Mouse (Mus musculus) midbrain, embryonic 16.5 days (tissue): ENCODE measurements around the gene Myo1b. TPM values are rescaled to one million over a fixed set of nuclear protein-coding genes. Genes with fewer than 3 reads are reported as not detected.

Experiments
- ATAC-seq: fragments of 200-750 bp; cut with Nextera tagmentation; 2 replicates; pipeline ENCODE4 v1.8.0; 2017; ENCODE audit warnings: moderate TSS enrichment
- H3K27ac ChIP-seq: fragments of 300-500 bp; sonication (generic); 2 replicates; pipeline ENCODE4 v1.5.1; 2014; ENCODE audit warnings: mild to moderate bottlenecking, low read length, mixed read lengths
- H3K27me3 ChIP-seq: fragments of 300-500 bp; sonication (generic); 2 replicates; pipeline ENCODE4 v1.6.1; 2014; ENCODE audit warnings: low read depth, low read length, mixed read lengths; ENCODE audit not compliant: control insufficient read depth, insufficient read depth
- H3K36me3 ChIP-seq: fragments of 300-500 bp; sonication (generic); 2 replicates; pipeline ENCODE4 v1.6.1; 2014; ENCODE audit warnings: mild to moderate bottlenecking, low read length, moderate library complexity, mixed read lengths; ENCODE audit not compliant: control insufficient read depth, insufficient read depth
- H3K4me1 ChIP-seq: fragments of 300-500 bp; sonication (generic); 2 replicates; pipeline ENCODE4 v1.6.1; 2014; ENCODE audit warnings: mild to moderate bottlenecking, low read length, mixed read lengths; ENCODE audit not compliant: control insufficient read depth, insufficient read depth
- H3K4me2 ChIP-seq: fragments of 300-500 bp; sonication (generic); 2 replicates; pipeline ENCODE4 v1.6.1; 2014; ENCODE audit warnings: mild to moderate bottlenecking, low read length, mixed read lengths
- H3K4me3 ChIP-seq: fragments of 300-500 bp; sonication (generic); 2 replicates; pipeline ENCODE4 v1.5.1; 2014; ENCODE audit warnings: low read depth, mild to moderate bottlenecking, low read length, moderate library complexity, mixed read lengths
- H3K9ac ChIP-seq: fragments of 300-500 bp; sonication (generic); 2 replicates; pipeline ENCODE4 v1.6.1; 2014; ENCODE audit warnings: low read depth, low read length, mixed read lengths
- H3K9me3 ChIP-seq: fragments of 300-500 bp; sonication (generic); replicated peaks from 2 replicates; pipeline ENCODE4 v1.6.1; 2014; ENCODE audit warnings: mild to moderate bottlenecking, low read length, mixed read lengths; ENCODE audit not compliant: control insufficient read depth, poor library complexity, severe bottlenecking
- WGBS: fragments of 180-500 bp; shearing (Covaris S2); extraction: QIAGEN DNeasy Blood & Tissue Kit; methylation state at CpG from one replicate; pipeline ENCODE4 v1.1.7; 2014; 5-methylcytosine and 5-hydroxymethylcytosine counted together
- polyA plus RNA-seq: library from polyadenylated mRNA; unstranded; fragments of >200 nt; fragmentation: Nextera tagmentation; extraction: Ambion mirVana; gene quantifications from 2 replicates; pipeline ENCODE4 v1.2.1, GENCODE M21; 2015

Gene Myo1b
- polyA plus RNA-seq, 1 experiment from 2014 or later = 57.6 TPM

DNA sequence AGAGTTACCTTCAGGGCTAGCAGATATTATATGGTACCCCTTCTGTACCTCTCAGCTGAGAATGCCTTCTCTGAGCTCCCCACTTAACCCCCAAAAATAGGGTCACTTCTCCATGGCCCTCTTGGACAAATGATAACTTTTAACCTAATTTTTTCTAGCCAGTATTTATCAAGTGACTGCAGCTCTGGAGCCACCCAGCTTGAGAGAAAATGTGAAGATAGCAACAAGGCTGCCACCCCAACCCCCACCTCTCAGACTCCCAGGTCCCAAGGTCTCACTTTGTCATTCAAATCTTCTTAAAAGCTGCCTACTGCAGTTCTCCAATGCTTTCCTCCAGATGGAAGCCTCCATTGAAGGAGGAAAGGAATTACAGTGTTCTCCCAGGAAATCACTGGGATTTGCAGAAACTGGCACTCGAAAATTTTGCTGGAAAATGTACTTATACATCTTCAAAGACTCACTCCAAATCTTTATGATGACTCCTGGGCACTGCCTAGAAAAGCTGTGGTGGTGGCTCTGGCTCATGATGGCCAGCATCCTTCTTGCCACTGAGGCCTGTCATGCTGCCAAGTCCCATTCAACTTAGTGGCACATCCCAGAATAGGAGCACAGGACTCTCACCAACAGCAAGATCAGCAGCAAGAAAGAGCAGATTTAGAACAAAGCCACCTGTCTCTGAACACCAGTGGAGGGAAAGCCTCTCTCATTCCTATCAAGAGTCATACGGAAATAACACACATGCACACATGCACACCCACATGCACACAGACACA lies 70.4 kb downstream of the Myo1b start:
- peaks cover 3% of the 10 kb centered on the region for H3K4me1 ChIP-seq
- H3K27me3 ChIP-seq = no peaks in the 10 kb centered on the region
- WGBS = 65% methylated on average over 2 of the region's 2 CpGs
- H3K4me2 ChIP-seq = no peak overlapping the region
- H3K9me3 ChIP-seq = no peaks in the 10 kb centered on the region
- H3K4me3 ChIP-seq = no peak overlapping the region
- H3K9ac ChIP-seq = no peak overlapping the region
- ATAC-seq = no peak
- H3K36me3 ChIP-seq = no peaks in the 10 kb centered on the region
- H3K27ac ChIP-seq = no peak overlapping the region

DNA sequence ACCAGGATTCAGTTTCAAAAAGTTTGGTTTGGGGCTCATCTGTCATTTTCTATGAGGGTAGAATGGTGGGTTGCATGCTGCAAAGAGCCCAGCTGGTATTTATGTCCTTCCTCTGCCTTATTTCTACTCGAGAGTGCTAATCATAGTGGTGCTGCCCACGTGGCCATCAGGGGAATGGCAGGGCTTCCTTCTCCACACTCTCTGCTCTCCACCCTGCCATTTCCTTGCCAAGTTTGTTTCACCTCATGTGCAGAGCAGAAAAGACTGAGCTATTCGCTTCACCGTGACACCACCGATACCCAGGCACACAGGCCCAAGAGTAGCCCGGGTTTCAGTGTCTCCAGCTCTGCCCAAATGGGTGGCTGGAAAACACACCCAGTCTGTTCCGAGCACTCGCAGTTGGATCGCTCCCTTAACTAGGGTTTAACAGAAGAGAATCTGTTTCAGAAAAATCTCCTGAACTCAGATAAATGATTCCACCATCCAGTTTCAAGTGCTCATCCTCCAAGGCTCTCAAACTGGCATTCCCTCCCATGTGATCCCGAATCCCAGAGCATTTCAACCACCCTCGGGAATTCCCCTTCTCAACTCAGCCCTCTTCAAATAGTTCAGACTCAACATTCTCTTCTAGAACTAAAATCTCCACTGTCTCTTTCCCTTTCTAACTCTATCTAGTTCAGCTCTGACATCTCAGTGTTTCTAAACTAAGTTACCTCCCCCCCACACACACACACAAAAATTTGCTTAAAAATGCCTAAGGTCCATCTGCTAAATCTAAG lies 77.8 kb downstream of the Myo1b start:
- no peaks in the 10 kb centered on the region for H3K9me3 ChIP-seq
- ATAC-seq = no peak
- peaks cover 2% of the 10 kb centered on the region for H3K4me1 ChIP-seq
- H3K36me3 ChIP-seq = no peaks in the 10 kb centered on the region
- no peak overlapping the region for H3K4me2 ChIP-seq
- H3K27ac ChIP-seq = no peak overlapping the region
- H3K9ac ChIP-seq = no peak overlapping the region
- no peak overlapping the region for H3K4me3 ChIP-seq
- WGBS = 74% methylated on average over 11 of the region's 11 CpGs
- no peaks in the 10 kb centered on the region for H3K27me3 ChIP-seq

DNA sequence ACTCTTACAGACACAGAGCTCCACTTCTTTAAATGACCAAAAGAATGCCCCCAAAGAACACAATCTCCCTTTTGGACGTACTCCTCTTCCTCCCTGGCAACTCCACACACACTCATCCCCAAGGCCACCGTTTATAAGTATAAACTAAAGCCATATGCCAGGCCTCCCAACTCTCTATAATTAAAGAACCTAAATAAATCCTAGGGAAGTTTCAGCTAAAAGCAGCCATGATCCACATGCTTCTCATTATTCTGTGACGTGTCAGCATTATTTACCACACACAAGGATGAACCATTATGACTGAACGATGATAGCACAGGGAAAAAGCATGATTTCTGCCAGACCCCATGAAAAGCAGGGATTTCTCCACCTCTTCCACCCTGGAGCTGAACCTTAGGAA lies 78.6 kb downstream of the Myo1b start:
- WGBS = 75% methylated on average over 4 of the region's 4 CpGs
- Histone ChIP-seq H3K27ac (no peak overlapping the region), H3K4me2 (no peak overlapping the region), H3K9me3 (no peaks in the 10 kb centered on the region), H3K4me3 (no peak overlapping the region), H3K36me3 (no peaks in the 10 kb centered on the region), H3K9ac (no peak overlapping the region), H3K4me1 (peaks cover 2% of the 10 kb centered on the region), H3K27me3 (no peaks in the 10 kb centered on the region)
- no peak for ATAC-seq

DNA sequence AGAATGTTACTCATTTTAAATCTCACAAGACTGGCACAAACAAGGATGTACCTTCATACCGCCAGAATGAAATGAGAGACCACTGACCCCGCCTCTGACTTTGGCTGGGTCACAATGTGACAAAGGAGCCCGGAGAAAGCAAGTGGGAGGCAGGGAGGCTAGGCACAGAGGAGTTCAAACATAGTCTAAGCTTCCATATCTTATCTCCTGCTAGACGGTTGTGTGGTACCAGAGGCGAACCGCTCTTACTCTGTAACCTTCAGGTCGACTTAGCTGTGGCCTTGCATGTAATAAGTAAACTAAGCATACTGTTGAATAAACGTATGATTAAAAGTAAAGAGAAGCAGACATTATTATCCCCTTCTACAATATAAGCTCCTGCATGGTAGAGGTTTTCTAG lies 80.1 kb downstream of the Myo1b start:
- Histone ChIP-seq H3K27me3 (no peaks in the 10 kb centered on the region), H3K4me2 (no peak overlapping the region), H3K9ac (no peak overlapping the region), H3K4me3 (no peak overlapping the region), H3K27ac (no peak overlapping the region), H3K4me1 (peaks cover 2% of the 10 kb centered on the region), H3K36me3 (no peaks in the 10 kb centered on the region), H3K9me3 (no peaks in the 10 kb centered on the region)
- no peak for ATAC-seq
- 68% methylated on average over 8 of the region's 8 CpGs for WGBS

DNA sequence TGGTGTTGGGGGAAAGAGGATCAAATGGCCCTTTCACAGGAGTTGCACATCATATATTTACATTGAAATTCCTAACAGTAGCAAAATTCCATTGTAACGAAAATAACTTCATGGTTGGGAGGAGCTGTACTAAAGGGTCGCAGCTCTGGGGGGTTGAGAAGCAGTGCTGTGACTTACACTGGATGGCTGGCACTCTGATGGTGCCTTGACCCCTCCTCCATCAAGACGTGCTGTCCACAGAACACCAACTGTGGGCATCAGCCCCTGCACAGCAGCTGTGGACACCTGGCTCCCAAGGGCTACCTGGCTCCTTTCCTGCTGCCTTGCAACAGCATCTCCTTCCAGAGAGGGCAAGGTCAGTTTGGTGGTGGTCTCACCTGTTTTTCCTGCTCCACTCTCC lies 81.8 kb downstream of the Myo1b start:
- Histone ChIP-seq H3K4me3 (no peak overlapping the region), H3K4me2 (no peak overlapping the region), H3K9me3 (no peaks in the 10 kb centered on the region), H3K9ac (no peak overlapping the region), H3K4me1 (peaks cover 2% of the 10 kb centered on the region), H3K27me3 (no peaks in the 10 kb centered on the region), H3K27ac (no peak overlapping the region), H3K36me3 (no peaks in the 10 kb centered on the region)
- ATAC-seq = no peak
- WGBS = 55% methylated on average over 3 of the region's 3 CpGs

DNA sequence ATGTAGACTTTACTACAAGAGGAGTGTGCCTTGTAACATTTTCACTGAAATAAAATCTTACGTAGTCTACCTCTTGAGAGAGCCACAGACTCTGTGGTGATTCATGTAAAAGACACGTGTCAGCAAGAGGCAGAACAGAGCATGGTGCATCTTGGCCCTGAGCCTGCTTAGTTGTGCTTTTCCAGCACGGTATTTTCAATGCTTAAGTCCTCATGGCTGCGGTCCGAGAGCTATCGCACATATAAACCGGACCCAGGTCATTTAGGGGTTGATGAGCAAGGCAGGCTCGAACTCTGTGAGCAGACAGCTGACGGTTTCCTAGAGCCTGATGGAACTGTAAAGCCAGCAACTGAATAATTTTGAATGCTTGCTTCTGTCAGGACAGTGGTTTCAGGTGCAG lies 86.5 kb downstream of the Myo1b start:
- 88% methylated on average over 9 of the region's 9 CpGs for WGBS
- no peak for ATAC-seq
- no peak overlapping the region for H3K4me2 ChIP-seq

DNA sequence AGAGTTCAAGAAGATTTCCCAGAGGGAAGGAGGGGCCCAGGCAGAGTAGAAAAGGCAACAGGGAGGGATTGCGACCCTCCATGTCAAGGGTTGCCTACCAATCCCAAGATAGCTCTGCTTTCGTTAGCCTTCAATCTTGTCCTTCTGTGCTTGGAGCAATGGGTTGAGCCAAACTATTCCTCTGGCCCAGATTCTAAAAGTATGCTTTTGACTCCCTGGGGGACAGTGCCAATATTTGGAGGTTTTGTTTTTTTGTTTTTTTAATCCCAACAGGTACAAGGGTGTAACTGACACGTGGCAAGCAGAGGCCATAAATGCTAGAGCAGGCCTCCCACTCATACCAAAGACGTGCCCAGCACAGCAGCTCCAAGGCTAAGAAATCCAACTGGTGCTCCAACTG lies 93.3 kb downstream of the Myo1b start:
- Histone ChIP-seq H3K9me3 (no peaks in the 10 kb centered on the region), H3K4me2 (no peak overlapping the region), H3K4me1 (peaks cover 8% of the 10 kb centered on the region; the same call in 1 of the 2 replicates), H3K36me3 (no peaks in the 10 kb centered on the region), H3K4me3 (no peak overlapping the region), H3K9ac (no peak overlapping the region), H3K27me3 (no peaks in the 10 kb centered on the region), H3K27ac (peak overlapping the region; percentile 2; the same call in 1 of the 2 replicates)
- no peak for ATAC-seq
- WGBS = 89% methylated on average over 4 of the region's 4 CpGs

More for the DNA sequence above, 86.5 kb downstream of the Myo1b start:
- Histone ChIP-seq H3K4me3 (no peak overlapping the region), H3K36me3 (no peaks in the 10 kb centered on the region), H3K9ac (no peak overlapping the region), H3K9me3 (no peaks in the 10 kb centered on the region), H3K4me1 (no peaks in the 10 kb centered on the region), H3K27me3 (no peaks in the 10 kb centered on the region), H3K27ac (no peak overlapping the region)

DNA sequence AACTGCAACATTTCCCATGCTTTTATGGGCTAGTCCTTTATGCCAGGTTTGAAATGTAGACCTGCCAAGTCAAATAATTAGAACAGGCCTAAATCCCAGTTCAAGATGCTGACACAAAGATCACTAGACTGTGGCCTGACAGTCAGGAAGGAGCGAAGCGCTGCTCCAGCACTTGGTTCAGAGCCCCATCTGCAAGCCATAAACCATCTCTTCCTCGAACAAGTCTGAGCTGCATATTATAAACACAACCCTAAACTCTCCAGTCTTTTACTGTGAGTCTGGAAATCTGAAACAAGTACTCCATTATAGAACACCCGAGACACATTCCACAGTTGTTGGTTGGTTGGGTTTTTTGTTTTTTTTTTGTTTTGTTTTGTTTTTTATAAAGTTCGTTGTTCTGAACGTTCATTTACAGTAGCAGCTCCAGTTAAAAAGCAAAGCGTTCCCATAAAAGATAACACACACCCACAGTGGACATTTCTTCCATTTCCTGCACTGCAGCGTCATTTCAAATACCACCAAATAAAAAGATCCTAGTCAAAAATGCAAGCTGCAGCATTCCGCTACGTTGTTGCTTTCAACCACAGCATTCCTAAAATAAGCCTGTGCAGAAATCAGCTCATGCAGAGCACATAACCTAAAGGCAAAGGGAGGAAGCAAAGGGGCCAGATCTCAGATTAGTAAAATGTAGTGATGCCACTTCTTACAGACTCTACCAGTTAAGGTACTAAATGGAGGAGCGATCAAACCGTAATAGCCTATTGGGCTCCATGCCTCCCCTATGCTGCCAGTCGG lies 94.0 kb downstream of the Myo1b start:
- H3K4me2 ChIP-seq = no peak overlapping the region

More for the DNA sequence above, 94.0 kb downstream of the Myo1b start:
- H3K9ac ChIP-seq = no peak overlapping the region
- peak overlapping the region; percentile 2; the same call in 1 of the 2 replicates for H3K27ac ChIP-seq
- H3K36me3 ChIP-seq = no peaks in the 10 kb centered on the region
- H3K4me1 ChIP-seq = peaks cover 8% of the 10 kb centered on the region; the same call in 1 of the 2 replicates
- 89% methylated on average over 13 of the region's 13 CpGs for WGBS
- no peak for ATAC-seq
- no peaks in the 10 kb centered on the region for H3K27me3 ChIP-seq
- no peak overlapping the region for H3K4me3 ChIP-seq
- H3K9me3 ChIP-seq = no peaks in the 10 kb centered on the region
